Mouse (Mus musculus) stomach, postnatal 0 days (tissue): Measurements from ENCODE around the gene Car1.

ENCODE experiments used
- CTCF ChIP-seq: IDR thresholded peaks from 2 replicates; pipeline ENCODE4 v1.5.1; 2016; ENCODE audit warnings: antibody characterized with exemption, low read depth, mild to moderate bottlenecking, moderate library complexity
- EP300 ChIP-seq: optimal IDR thresholded peaks from 2 replicates; pipeline ENCODE3; 2016; ENCODE audit warnings: antibody characterized with exemption

- no peak for TF ChIP-seq CTCF
- TF ChIP-seq EP300: no peak
These were observed 28.0 kb downstream of the Car1 start for GRCm38 (mm10) chr3:14780212-14780611.
